Mouse (Mus musculus): ENCODE results near the gene Ocm. TPM values are rescaled to one million over a fixed set of nuclear protein-coding genes. Genes with fewer than 3 reads are reported as not detected.

Ocm gene
- total RNA-seq, 4 experiments from 2014 or later: not detected

DNA sequence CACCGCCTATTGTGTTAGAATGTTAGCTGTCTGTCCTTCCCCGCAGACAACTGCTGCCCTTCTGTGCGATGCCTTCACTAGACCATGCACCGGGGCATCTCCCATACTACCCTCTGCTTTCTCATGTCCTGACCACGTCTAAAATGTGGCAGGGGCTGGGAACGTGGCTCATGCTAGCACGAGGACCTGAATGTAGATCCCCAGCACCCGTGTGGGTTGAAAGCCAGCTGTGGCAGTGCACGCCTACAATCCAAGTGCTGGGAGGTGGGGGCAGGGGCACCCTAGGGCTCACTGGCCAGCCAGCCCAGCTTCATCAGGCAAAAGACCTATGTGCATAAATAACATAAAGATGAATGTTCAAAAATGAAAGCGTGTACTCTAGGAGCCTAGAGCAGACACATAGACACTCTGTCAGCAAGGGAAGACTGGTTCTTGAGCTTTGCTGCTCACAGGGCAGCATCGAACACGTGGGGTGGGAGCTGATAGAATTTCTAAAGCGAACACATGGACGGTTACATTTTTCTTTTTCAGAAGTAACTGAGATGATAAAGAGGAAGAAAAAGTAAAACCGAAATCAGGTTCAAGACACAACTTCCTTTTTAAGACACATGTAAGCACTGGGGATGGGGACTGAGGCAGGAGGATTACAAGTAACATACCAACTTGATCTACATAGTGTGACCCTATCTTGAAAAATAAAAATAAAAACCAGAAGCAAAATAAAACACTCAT, 23.8 kb downstream of the Ocm start:
- no peak for DNase-seq (ENCODE audit: low spot score)

DNA sequence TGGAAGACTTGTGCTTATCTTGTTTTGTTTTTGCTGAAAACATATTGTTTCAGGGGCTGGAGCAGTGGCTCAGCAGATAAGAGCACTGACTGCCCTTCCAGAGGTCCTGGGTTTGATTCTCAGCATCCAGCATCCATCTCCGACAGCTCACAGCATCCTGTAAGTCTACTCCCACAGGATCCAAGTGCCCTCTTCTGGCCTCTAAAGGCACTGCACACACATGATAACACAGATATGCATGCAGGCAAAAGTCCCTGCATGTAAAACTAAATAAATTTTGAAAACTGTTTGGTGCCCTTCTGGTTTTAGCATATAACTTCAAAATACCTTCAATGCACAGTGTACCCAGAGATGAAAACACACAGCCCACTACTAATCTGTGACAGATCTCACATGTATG, 27.1 kb downstream of the Ocm start:
- no peak for DNase-seq (ENCODE audit: low spot score)

DNA sequence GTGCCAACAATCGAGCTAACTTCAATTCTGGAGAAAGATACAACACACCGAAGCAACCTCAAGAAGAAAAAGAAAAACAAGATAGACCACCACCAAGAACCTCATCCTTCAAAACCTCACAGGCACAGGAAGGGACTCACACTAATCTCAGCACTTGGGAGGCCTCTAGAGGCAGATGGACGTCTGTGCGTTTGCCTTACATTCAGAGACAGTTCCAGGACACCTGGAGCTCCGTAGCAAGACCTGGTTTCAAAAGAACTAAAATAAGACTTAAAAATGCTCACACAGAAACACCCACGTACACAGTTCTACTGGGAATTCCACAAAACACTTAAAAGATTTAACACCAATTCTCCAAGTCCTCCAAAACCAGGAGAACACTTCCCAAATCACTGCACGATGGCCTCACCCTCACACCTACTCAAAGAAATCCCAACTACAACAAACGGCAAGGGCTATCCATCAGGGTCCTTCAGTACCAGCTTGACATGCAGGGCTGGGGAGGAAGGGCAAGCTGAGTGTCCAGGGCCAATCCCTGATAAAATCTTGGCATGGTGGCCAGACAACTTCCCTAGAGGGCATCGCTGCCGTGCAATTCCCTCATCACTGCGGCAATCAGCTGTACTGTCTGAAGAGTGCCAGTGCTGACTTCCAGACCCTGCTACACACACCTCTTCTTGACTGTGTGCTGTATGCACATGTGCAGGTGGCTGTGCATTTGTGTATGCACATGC, 31.7 kb downstream of the Ocm start:
- no peak for DNase-seq (ENCODE audit: low spot score)

DNA sequence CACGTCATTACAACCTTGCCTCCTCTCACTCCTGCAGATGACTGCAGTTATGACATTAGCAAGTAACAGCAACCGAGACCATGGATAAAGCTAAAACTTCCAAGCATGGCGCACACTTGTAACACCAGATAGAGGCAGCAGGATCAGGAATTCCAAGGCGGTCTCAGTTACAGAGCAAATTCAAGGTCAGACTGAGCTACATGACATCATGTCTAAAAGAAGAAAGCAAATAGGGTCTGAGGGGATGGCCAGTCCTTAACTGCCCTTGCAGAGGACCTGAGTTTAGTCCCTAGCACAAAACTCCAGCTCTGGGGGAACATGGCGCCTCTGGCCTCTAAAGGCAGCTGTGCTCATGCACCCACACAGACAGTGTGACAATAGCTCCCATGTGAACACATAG, 32.6 kb downstream of the Ocm start:
- DNase-seq (ENCODE audit: low spot score): no peak

DNA sequence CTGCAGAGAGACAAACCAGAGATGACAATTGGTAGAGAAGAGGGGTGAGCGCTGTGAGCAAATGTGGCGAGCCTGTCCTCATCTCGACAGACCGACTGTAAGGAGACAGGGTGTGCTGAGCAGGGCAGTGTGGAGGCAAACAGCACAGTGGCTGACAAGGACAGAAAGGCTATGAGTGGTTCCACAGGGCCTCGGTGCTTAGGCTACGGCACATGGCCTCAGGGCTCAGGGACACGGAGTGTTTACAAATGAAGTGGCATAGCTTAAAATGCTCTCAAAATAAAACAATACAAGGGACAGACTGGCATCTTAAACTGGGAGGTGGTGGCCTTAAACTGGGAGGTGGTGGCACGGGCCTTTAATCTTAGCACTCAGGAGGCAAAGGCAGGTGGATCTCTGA, 33.2 kb downstream of the Ocm start:
- no peak for DNase-seq (ENCODE audit: low spot score)

DNA sequence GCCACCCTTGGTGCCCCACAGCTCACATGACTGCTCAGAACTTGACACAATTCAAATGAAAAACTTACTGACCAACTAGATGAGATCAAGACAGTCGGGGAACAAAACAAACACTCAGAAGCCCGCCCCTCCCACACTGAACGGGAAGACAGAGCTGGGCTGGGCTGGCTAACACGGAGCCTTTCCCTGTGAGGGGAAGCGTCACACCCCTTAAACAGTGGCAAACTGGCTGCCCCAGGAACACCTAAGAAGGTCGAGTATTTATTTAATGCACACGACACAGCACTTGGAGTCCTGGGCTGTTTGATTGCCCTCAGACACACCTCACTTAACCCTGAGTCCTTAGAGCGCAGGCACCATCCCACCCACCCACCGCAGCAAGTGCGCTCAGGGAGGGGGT, 33.8 kb downstream of the Ocm start:
- no peak for DNase-seq (ENCODE audit: low spot score)

DNA sequence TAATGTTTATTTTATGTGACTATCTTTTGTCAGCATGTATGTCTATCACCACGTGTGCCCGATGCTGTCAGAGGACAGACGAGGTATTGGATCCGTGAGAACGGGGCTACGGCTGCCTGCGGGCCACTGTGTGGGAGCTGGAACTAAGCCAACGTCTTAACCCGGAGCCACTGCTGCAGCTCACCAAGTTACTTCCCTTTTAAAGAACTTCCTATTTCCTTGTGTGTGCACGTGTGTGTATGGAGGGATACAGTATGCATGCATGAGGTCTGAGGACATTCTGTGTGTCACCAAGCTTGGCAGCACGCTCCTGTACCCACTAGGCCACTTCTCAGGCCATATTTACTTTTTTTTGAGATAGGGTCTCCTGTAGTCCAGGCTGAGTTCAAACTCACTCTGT, 36.4 kb downstream of the Ocm start:
- no peak for DNase-seq (ENCODE audit: low spot score)

DNA sequence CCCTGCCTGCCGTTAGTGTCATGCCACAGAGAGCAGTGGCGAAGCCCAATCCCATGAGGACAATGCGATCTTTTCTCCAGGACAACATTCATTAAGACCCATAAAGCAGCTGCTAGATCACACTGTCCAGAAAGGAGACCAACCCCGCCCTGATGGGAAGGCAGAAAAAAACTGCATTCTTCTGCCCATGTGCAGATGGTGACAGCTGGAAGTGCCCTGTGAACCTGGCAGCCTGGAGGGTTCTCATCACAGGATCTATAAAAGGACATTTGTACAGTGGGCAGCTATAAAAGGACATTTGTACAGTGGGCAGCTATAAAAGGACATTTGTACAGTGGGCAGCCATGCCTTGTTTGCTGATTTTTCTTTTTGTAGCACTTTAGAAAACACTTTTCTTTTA, 37.4 kb downstream of the Ocm start:
- DNase-seq (ENCODE audit: low spot score): no peak

DNA sequence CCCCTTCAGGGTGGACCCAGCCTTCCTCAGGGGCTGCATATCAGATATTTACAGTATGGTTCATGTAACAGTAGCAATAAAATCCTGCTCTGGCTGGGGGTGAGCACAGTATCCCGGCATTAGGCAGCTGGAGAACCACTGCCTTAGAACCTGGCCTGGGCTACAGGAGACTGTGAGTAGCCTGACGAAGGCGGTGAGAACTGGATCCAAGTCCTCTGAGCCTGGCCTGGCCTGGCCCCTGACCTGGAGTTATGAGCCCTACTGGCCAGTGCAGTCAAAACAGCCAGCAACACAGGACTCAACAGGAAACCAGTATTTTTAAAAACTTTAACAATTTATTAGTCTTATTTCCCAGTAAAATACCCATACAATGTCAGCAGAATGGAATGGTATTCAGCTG, 38.9 kb downstream of the Ocm start:
- no peak for DNase-seq (ENCODE audit: low spot score)

DNA sequence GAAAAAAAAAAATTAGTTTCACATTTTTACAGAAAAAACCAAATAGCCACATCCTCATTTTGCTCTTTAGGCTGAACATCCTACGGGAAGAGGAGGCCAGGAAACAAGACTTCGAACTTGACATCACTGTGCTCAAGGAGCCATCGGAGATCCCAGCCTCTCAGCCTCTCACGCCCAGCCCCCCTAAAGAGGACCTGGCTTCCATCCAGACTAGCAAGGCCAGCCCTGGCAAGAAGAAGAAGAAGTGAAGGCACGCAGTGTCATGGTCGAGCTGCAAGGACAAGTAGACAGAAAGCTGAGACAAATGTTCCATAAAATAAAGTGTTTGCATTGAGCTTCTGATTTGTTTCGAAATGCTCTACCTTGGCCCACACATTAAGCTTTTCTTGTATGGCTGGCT, 41.1 kb downstream of the Ocm start:
- no peak for DNase-seq (ENCODE audit: low spot score)

DNA sequence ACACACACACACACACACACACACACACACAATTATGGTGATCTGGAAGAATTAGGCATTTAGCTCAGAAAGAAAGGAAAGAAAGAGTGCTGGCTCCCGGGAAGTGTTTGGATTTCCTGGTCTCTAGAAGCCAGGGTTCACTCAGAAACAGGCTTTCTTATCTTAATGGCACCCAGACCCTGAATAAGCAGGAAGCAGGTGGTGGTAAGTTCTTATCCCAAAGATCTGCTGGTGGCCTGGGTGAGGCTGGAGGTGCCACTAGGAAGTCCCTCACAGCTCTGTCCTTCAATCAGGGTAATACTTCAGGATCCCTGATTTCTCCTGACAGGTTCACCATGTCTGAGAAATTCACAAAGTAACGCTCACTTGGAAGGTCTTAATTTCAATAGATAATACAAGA, 44.1 kb downstream of the Ocm start:
- no peak for DNase-seq (ENCODE audit: low spot score)

DNA sequence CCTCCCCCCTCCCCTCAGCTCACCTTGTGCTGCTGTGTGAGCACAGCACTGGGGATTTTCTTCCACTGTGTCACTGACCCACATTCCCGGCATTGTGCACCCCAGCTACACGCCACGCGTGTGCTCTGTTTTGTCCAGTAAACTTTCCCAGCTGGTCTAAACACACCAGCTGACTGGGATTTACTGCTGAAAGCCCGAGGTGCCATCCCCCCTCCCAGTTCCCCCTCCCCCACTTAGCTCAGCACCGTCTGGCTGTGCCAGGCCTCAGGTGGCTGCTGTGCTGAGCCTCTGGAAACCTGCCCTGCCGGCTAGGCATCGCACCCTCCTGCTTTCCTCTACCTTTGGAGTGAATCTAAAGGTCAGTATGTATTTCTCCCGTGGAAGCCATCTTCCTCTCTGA, 45.6 kb downstream of the Ocm start:
- DNase-seq (ENCODE audit: low spot score): no peak

DNA sequence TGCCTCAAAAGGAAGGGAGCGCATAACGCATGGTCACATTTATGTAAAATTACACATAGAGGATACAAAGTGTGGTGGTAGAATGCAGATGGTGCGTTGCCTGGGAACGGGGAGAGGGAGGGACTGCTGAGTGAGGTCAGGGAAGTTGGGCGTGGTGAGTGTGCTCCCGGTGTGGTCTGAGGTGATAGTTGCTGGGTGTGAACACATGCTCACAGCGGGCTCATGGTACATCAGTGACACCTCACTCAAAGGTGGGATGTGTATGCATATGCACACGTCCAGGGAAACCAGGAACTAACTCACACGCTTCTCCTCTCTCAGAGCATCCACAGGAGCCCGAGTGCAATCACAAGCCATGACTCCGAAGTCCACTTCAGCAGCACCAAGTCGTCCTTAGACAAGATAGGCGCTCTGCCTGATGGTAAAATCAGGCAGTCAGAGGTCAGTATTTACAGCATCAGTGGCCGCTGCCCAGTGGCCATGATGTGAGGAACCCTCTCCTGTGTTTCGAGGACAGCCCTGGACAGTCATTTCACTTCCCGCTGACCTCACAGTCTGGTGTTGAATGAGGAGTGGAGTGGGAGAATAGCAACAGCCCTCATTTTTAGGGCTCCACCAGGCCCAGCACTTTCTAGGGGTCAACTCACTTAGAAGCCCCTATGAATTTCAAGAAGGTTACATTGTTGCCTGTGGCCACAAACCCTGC, 49.6 kb downstream of the Ocm start:
- no peak for DNase-seq (ENCODE audit: low spot score)

DNA sequence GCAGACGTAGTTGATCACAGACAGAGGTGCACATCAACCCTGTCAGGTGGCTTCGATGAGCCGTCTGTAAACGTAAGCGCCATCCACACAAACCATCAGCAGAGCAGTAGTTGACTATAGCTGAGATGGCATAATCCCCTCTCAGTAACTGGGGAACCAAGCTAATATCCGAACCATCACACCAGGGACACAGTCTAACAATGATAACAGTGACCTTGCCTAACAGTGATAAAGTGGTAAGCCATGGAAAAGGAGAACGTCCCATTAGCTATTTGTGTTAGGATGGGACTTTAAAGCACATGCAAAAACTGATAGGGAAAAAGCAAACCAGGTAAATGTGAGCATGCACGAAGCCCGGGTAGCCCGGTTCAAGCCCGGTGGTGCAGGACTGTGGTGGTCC, 50.2 kb downstream of the Ocm start:
- DNase-seq (ENCODE audit: low spot score): no peak

DNA sequence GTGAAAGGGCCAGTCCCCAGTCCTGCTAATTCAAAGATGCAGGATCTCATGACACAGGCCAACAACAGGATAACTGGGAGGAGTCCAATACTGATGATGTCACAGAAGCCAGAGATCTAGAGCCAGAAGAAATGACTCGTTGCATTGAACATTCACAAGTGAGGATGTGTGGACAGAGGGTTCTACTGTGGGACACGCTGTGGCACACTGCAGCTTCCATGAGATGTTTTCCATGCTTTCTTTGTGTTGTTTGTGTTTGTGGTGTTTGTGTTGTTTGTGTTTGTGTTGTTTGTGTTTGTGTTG, 50.9 kb downstream of the Ocm start:
- no peak for DNase-seq (ENCODE audit: low spot score)

DNA sequence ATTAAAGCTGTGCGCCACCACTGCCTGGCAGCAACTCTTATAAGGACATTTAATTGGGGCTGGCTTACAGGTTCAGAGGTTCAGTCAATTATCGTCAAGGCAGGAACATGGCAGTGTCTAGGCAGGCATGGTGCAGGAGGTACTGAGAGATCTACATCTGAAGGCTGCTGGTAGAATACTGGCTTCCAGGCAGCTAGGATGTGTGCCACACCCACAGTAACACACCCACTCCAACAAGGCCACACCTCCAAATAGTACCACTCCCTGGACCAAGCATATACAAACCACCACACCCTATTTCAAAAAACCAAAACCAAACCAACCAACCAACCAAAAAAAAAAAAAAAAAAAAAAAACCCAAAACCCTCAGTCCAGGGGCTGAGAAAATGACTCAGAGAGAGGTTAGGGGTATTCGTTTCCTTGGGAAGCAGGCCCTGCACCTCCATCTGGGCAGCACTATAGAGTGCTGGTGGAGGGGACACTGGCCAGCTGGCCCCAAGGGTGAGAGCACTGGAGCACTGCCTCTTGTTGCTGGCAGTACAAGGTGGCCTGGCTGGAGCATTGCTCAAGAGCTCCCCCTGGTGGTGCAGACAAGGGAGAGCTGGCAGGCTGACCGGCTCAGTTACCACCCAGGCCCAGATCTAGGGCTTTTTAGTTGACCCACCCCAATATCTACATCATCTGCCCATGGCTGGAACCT, 51.4 kb downstream of the Ocm start:
- peak; percentile 60 for DNase-seq (ENCODE audit: low spot score)

DNA sequence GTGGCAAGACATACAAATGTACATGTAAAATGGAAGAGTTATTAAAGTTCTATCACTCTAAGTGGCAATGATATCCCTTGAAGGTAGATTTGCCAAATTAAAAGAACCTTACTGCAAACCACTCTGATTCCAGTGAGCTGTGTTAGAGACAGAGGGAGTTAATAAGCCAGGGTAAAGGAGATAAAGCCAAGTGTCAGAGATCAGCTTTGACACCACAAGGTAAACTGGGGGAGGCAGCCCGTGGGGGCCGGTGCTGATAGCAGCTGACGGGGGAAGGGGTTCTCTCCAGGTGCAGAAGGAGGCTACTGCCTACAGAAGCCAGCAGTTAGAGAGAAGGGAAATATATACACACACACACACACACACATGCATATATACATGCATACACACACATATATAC, 53.8 kb downstream of the Ocm start:
- no peak for DNase-seq (ENCODE audit: low spot score)

Other genes with a start within 250 kb of the Ocm start
- gene Eif2ak1, start 208.9 kb downstream of the Ocm start, total RNA-seq (2022): 10 to 100 TPM; 19.0 to 22.3 (median 21.3) TPM
- gene Ankrd61, start 129.0 kb downstream of the Ocm start, total RNA-seq (2022): not detected
- 10 to 100 TPM; 29.4 to 31.0 (median 30.9) TPM for gene Aimp2, start 116.8 kb downstream of the Ocm start, total RNA-seq (2022)
- gene Pms2, start 116.7 kb downstream of the Ocm start, total RNA-seq (2022): 1 to 10 TPM; 2.7 to 5.1 (median 3.6) TPM
- gene Gm42421, start 98.5 kb downstream of the Ocm start, total RNA-seq (2022): under 1 TPM in 1 of 4 experiments, not detected in 3; 0.47 TPM
- under 1 TPM; 0.13 to 0.37 (median 0.25) TPM for gene Rsph10b, start 93.6 kb downstream of the Ocm start, total RNA-seq (2022)
- gene Ccz1, start 11.8 kb downstream of the Ocm start, total RNA-seq (2022): 10 to 100 TPM; 27.4 to 33.6 (median 29.4) TPM
- 10 to 100 TPM; 31.3 to 33.3 (median 32.0) TPM for gene Lmtk2, start 73.8 kb upstream of the Ocm start, total RNA-seq (2022)
- gene Bhlha15, start 163.6 kb upstream of the Ocm start, total RNA-seq (2022): under 1 TPM in 1 of 4 experiments, not detected in 3; 0.13 TPM
- 10 to 100 TPM; 25.2 to 33.4 (median 28.5) TPM for gene Tecpr1, start 196.9 kb upstream of the Ocm start, total RNA-seq (2022)
- gene Bri3, start 217.8 kb upstream of the Ocm start, total RNA-seq (2022): 100 to 1,000 TPM; 148 to 170 (median 156) TPM